Mouse (Mus musculus) bone marrow macrophage, adult 2 months (primary cell): Measurements from ENCODE around the gene Tmem135.

ENCODE experiments used
- CTCF ChIP-seq: IDR thresholded peaks from 2 replicates; pipeline ENCODE4 v1.5.1; 2012; ENCODE audit warnings: low read depth, mild to moderate bottlenecking, low read length, moderate library complexity
- POLR2A ChIP-seq: IDR thresholded peaks from 2 replicates; pipeline ENCODE4 v1.6.1; 2012; ENCODE audit warnings: mild to moderate bottlenecking, low read depth, low read length, borderline replicate concordance

- TF ChIP-seq CTCF (no peak), POLR2A (no peak)
These were observed 137.8 kb downstream of the Tmem135 start for GRCm38 (mm10) chr7:89266017-89266760.
